Mouse (Mus musculus) spleen, adult 18-20 months (tissue): ENCODE measurements at regions not wholly inside any gene's neighbourhood (a gene's known extent, or its start where the extent isn't known, plus 50 kb on each side); places are given as distances from the start of the nearest gene placed in this dataset.
"Not testable (repeated sequence)": the region's sequence is repeated elsewhere in the genome, so short reads cannot be mapped to it uniquely, and the experiment has no call there.

Source experiments
- DNase-seq, 2 experiments: peaks; one replicate each; pipeline ENCODE4 v3.0.0; 2022; ENCODE audit warnings: mixed read lengths in 2 of 2

GRCm38 (mm10) chr14:18511094-18511493 lies 179.4 kb upstream of the Ube2e1 start:
- peak in 1 of 2 experiments; percentile 10 for DNase-seq

- no peak for DNase-seq
Observed at GRCm38 (mm10) chr14:18508359-18508647, 176.6 kb upstream of the Ube2e1 start.

GRCm38 (mm10) chr14:18507582-18508358 lies 176.1 kb upstream of the Ube2e1 start:
- no peak for DNase-seq

DNA sequence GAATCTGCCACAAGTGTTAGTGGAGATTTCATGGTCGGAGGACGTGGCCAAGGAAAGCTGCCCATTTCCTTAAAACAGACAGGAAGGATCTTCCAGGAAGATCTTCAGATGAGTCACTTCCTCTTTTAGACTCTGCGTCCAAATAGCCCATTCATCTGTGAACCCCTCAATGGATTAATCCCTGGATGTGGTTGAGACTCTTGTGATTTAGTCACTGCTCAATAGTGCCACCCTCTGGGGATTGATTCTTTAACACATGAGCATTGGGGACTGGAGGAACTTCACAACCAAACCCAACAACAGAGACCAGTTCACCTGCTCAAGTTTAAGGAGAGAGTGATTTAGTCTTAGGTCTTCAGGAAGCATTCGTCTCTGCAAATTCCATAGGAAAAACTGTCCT lies 174.5 kb upstream of the Ube2e1 start:
- DNase-seq = no peak

DNA sequence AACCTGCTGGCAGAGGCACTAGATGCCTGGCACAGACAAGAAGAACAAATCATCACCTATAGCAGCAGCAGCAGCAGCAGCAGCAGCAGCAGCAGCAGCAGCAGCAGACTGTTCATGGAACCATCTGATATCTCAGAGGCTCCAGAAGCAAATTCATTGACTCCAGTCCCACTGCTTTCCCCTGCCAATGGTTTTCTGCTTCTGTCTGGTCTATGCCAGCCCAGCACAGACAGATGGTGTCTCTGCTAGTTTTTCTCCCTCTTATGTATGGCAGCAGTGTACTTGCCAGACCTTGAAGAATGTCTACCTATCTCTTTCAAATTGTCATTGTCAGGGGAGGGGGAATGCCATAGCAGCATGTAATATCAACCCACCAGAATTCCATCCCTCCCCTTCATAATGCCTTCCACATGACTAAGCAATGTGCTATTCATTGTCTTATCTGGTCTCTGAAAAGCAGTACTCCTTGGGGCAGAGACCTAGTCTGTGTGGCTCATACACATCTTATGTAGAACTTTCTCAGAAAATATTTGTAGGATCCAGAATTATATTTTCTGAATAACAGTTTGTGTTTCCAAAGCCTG lies 168.7 kb upstream of the Ube2e1 start:
- DNase-seq = no peak

DNA sequence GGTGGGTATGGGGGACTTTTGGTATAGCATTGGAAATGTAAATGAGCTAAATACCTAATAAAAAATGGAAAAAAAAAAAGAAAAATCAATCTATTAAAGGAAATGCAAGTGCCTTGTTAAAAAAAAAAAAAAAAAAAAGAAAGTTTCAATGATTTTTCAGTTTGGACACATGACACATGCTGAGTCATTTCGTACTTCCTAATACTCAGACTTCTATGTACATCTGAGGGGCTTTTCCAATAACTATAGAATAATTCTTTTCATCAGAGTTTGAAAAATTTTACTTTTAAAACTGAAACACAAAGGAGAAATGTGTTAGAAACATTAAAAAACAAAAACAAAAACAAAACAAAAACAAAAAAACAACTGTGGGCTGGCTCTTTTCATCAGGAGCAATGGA lies 162.4 kb upstream of the Ube2e1 start:
- DNase-seq = no peak

GRCm38 (mm10) chr14:18486132-18486800 lies 154.6 kb upstream of the Ube2e1 start:
- DNase-seq = no peak

GRCm38 (mm10) chr14:18485526-18485925 lies 153.9 kb upstream of the Ube2e1 start:
- DNase-seq = no peak

GRCm38 (mm10) chr14:18476795-18477320 lies 145.2 kb upstream of the Ube2e1 start:
- DNase-seq = no peak

DNA sequence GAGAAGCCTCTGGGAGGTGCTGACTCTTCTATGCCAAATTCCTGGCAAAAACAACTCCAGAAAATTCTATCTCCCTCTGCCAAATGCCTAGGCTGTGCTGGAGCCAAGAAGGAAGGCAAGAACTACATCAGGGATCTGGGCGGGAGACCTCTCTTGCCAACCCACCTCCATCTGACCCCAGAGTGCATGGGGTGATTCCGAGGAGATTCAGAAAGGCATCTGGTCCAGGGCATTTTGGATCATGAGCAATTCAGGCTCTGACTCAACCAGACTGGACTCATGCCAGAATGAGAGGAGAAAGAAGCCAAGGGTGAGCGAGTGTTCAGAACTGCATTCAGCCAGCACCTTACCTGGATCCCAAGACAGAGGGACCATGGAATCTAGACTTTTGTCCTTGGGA lies 137.0 kb upstream of the Ube2e1 start:
- DNase-seq = no peak

DNA sequence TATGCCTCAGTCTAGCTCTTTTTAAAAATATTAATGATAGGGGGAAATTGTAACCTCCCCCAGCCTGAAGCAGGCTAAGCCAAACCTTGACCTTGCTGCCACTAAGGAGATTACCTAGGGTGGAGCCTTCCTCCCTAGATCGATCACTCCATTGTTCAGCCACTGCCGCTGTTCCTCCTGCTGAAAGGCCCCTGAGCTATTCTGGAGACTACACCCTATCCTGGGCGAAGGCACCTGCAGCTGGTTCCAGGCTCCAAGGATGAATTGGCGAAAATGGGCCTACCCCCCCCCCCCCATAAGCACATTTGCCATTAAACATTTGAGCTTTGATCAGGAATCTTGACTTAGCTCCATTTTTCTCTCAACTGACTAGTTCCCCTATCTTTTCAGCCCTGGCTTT lies 135.2 kb upstream of the Ube2e1 start:
- DNase-seq = not testable (repeated sequence)

DNA sequence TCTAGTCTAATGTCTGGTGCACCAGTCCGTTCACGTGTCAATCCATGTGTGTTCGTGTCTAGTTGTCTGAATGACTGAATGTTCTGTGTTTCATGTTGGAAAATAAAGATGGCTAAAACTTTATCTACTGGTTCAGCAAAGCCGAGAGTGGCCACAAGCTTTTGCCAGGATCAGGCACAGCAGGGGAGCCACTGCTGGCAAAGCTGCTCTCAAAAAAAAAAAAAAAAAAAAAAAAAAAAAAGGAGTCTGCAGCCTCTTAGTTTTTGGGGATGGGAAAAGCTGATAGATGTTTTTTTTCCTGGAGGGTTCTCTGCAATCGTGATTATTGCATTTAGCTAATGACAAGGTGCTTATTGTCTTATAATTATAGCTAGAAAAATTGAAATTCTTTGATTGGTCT lies 132.5 kb upstream of the Ube2e1 start:
- DNase-seq = not testable (repeated sequence)

DNA sequence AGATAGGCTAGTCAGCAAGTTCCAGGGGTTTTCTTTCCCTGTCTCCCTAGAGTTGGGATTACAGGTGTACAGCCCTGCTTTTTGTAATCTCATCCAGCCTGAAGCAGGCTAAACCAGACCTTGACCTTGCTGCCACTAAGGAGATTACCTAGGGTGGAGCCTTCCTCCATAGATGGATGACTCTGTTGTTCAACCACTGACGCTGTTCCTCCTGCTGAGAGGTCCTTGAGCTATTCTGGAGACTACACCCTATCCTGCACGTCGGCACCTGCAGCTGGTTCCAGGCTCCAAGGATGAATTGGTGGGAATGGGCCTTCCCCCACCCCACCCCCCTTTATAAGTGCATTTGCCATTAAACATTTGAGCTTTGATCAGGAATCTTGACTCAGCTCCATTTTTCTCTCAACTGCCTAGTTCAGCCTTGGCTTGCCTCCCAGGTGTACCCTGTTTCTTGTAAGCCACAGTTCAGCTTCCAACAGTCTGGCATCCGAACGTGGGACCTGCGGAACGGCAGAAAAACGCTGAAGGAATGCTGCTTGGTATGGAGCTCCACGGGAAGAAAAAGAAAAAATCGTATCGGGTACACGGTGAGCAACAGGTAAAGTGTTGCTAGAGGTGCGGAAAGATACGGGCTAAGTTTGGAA lies 131.7 kb upstream of the Ube2e1 start:
- no peak for DNase-seq

DNA sequence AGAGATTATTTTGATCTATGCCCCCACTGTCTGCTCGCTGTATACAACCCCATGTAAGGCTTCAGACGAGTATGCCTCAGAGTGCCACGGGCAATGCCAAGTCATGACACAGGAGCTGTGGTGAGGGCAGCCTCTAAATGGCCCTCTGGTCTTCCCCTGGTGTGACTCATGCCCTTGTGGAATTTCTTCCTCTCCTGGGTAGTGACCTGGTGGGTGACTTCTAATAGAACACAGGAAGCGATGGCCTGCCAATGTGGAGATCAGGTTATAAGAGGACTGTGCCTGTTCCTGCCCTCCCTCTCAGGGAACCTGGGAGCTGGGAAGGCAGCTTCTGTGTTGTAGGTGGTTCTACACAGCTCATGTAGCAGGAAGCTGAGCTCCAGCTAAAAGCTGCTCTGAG lies 130.7 kb upstream of the Ube2e1 start:
- no peak for DNase-seq

DNA sequence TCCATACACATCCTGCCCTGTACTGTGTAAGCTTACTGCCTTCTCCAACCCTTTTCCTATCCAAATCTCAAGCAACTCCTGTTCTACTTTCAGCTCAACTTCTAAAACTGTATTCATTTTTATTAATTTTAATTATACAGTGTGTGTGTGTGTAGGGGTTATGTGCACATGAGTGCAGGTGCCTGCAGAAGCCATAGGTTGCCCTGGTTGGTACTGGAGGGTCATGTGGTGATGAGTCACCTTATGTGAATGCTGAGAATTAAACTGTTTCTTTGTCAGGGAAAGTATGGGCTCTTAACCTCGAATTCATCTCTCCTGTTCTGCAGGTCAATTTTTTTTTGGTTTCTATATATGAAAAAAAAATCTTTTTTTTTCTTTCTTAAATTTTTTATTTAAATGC lies 117.0 kb upstream of the Ube2e1 start:
- DNase-seq = no peak

GRCm38 (mm10) chr14:18444492-18444891 lies 112.8 kb upstream of the Ube2e1 start:
- no peak for DNase-seq

GRCm38 (mm10) chr14:18428968-18429367 lies 97.3 kb upstream of the Ube2e1 start:
- DNase-seq = not testable (repeated sequence)

GRCm38 (mm10) chr14:18425887-18426286 lies 94.2 kb upstream of the Ube2e1 start:
- no peak for DNase-seq

GRCm38 (mm10) chr14:18416839-18417238 lies 85.2 kb upstream of the Ube2e1 start:
- no peak for DNase-seq

DNA sequence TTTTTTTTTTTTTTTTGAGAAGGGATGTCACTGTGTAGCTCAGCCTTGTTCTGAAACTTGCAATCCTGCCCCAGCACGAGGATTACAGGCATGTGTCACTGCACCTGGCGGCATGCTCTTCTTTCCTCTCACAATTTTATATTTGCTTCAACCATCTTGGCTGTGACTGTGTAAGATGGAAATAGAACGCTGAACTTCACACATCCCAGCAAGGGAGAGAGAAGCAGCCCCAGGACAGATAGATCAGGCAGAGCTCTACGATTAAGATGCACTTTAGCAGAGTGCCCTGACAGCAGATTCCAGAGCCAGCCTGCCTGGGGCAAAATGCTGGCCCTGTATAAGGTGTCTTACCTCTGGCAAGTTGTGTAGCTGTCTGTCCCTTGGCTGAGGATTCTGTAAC lies 84.7 kb upstream of the Ube2e1 start:
- DNase-seq = no peak

- DNase-seq = no peak
Observed at GRCm38 (mm10) chr14:18398953-18399352, 67.3 kb upstream of the Ube2e1 start.

GRCm38 (mm10) chr14:18396206-18396764 lies 64.6 kb upstream of the Ube2e1 start:
- no peak for DNase-seq

DNA sequence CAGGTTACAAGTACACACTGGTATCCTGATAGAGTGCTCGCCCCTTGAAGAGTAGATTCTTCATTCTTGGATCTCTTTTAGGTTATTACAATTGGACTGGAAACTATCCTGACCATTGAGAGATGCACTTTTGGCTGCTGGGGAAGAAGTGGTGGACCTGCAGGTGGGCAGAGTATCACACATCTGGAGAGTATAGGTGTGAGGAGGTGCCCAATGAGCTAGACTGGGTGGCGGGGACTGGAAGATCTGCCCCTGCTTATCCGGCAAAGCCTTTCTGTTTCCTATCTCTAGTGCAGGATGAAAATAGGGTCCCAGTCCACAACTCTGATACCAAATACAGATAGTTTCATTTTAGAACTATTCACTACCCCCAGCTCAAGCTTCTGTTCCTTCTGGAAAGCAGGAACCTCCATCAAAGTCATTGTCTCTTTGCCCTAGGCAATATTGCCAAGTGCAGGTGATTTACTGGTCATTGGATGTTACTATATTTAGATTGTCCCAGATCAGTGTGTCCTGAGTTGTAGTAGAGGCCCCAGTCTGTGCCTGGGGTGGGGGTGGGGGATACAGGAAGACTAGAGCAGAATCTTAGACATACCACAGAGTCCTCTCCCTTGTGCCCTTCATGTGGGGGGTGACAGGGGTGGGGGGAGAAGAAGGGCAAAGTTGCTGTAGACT lies 62.5 kb upstream of the Ube2e1 start:
- DNase-seq = no peak
